Mouse (Mus musculus): Measurements from ENCODE around the gene Gemin2. TPM values are rescaled to one million over a fixed set of nuclear protein-coding genes. Genes with fewer than 3 reads are reported as not detected.

The Gemin2 gene
- total and polyA plus RNA-seq, 3 experiments: 2.9 to 5.7 (median 5.3) TPM

DNA sequence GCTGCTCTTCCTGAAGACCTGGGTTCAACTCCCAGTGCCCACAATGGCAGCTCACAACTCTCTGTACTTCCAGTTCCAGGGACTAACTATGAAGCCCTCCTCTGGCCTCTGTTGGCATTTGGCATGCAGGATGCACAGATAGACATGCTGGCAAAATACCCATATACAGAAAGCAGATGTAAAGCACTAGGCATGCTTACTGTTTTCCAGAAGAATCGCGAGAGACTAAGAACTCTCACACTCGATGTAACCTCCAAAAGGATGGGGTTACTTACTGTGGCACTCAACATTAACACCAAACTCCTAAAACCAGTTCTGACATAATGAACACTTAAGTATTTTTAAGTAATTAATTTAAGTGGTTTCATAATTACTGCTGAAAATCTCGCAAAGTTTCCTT, 47.1 kb downstream of the Gemin2 start:
- DNase-seq: no peak
- intact Hi-C loops (cut with DNase I): loop anchor here (2.0 kb wide), 1 partner anchor 48 kb away; the partner anchor contains the start of genes Gemin2 and Sec23a
- WGBS: 26% methylated on average over 4 of the region's 4 CpGs
- H3K4me1 ChIP-seq (ENCODE audit: control insufficient read depth, insufficient read depth, low read length): peaks cover 7% of the 10 kb centered on the region; the same call in 1 of the 2 replicates
- H3K79me2 ChIP-seq (replicated peaks; ENCODE audit: control insufficient read depth, insufficient read depth, low read length): peaks cover 9% of the 10 kb centered on the region
- no peaks in the 10 kb centered on the region for H3K27me3 ChIP-seq (ENCODE audit: control insufficient read depth, insufficient read depth, low read length)
- H3K27ac ChIP-seq: peak overlapping the region; percentile 93
- H3K4me3 ChIP-seq: peak overlapping the region; percentile 88
- H3K9ac ChIP-seq (ENCODE audit: low read depth, low read length): peak overlapping the region; percentile 95
- TF ChIP-seq EP300 (IDR thresholded peaks at IDR 0.05; ENCODE audit: insufficient read depth, low read depth, low read length) (no peak), POLR2A (IDR thresholded peaks at IDR 0.05; ENCODE audit: insufficient read depth, low read depth, low read length) (no peak), CTCF (IDR thresholded peaks at IDR 0.05) (no peak)
- H3K36me3 ChIP-seq (ENCODE audit: control insufficient read depth, insufficient read depth, low read length): peaks cover 5% of the 10 kb centered on the region

DNA sequence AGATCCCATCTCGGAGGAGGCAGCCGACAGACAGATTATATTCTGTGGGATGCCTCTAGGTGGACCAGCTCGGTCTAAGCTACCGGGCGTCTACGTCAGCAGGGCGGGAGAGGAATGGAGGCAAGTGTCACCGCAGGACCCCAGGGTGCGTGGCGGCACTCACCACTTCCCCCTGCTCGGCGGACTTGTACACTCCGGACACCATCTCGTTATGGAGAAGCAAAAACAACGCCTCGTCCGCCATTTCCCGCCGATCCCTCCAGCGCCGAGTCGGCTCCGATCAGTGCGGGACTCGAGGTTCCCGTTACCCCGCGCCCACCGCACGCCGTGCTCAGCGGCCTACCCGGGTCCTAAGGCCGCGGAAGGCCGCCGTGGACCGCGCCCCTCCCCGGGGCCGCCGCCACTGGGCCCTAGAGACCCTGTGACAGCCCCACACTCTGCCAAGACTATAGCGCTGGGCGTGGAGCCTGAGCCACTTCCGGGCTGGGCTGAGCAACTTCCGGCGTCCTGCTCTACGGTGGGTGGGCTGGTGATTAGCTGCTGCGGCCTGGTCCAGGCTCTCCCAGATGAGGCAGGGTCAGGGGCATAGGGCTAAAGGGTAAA, 47.9 kb downstream of the Gemin2 start, which contains the start of gene Trappc6b:
TSS of gene Trappc6b (minus strand) at position 480 of the 603 bp plus-strand sequence.
- Histone ChIP-seq H3K9ac (ENCODE audit: low read depth, low read length) (peak within 1 kb of the TSS; percentile 95), H3K27ac (peak within 1 kb of the TSS; percentile 93), H3K4me1 (ENCODE audit: control insufficient read depth, insufficient read depth, low read length) (peaks cover 7% of the 10 kb centered on the region; the same call in 1 of the 2 replicates), H3K4me3 (peak within 1 kb of the TSS; percentile 88), H3K79me2 (replicated peaks; ENCODE audit: control insufficient read depth, insufficient read depth, low read length) (peaks cover 9% of the 10 kb centered on the region), H3K27me3 (ENCODE audit: control insufficient read depth, insufficient read depth, low read length) (no peaks in the 10 kb centered on the region), H3K36me3 (ENCODE audit: control insufficient read depth, insufficient read depth, low read length) (peaks cover 5% of the 10 kb centered on the region)
- peak; percentile 85 to 87 for DNase-seq
- under 1% methylated on average over 49 of the region's 49 CpGs for WGBS
- intact Hi-C loops (cut with DNase I): loop anchor here (2.0 kb wide), 1 partner anchor 48 kb away; the partner anchor contains the start of genes Gemin2 and Sec23a
- TF ChIP-seq CTCF (IDR thresholded peaks at IDR 0.05) (peak; percentile 46), EP300 (IDR thresholded peaks at IDR 0.05; ENCODE audit: insufficient read depth, low read depth, low read length) (0 out of 2 replicates have a peak, but pooled peaks have one; percentile 13), POLR2A (IDR thresholded peaks at IDR 0.05; ENCODE audit: insufficient read depth, low read depth, low read length) (peak; percentile 81)

DNA sequence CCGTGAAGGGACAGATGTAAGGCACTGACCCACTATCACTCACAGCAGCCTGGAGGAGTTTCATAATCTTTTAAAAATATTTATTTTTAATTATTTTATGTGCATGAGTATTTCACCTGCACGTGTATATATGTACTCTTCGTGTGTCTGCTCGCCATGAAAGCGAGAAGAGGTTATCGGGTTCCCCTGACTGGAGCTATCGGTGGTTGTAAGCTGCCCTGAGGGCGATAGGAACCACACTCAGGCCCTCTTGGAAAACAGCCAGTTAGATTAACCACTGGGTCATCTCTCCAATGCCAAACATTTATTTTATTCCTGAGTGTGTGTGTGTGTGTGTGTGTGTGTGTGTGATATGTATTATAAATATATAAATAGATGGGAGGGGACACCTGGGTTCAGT, 51.6 kb downstream of the Gemin2 start:
- intact Hi-C loops (cut with DNase I): no loop called here
- Histone ChIP-seq H3K4me3 (no peak overlapping the region), H3K27ac (no peak overlapping the region), H3K4me1 (ENCODE audit: control insufficient read depth, insufficient read depth, low read length) (peaks cover 2% of the 10 kb centered on the region), H3K79me2 (replicated peaks; ENCODE audit: control insufficient read depth, insufficient read depth, low read length) (peaks cover 4% of the 10 kb centered on the region; the same call in 1 of the 2 replicates), H3K9ac (ENCODE audit: low read depth, low read length) (no peak overlapping the region), H3K36me3 (ENCODE audit: control insufficient read depth, insufficient read depth, low read length) (peaks cover 9% of the 10 kb centered on the region), H3K27me3 (ENCODE audit: control insufficient read depth, insufficient read depth, low read length) (no peaks in the 10 kb centered on the region)
- no peak for DNase-seq
- TF ChIP-seq POLR2A (IDR thresholded peaks at IDR 0.05; ENCODE audit: insufficient read depth, low read depth, low read length) (no peak), CTCF (IDR thresholded peaks at IDR 0.05) (no peak), EP300 (IDR thresholded peaks at IDR 0.05; ENCODE audit: insufficient read depth, low read depth, low read length) (no peak)
- 85% methylated on average over 8 of the region's 8 CpGs for WGBS

DNA sequence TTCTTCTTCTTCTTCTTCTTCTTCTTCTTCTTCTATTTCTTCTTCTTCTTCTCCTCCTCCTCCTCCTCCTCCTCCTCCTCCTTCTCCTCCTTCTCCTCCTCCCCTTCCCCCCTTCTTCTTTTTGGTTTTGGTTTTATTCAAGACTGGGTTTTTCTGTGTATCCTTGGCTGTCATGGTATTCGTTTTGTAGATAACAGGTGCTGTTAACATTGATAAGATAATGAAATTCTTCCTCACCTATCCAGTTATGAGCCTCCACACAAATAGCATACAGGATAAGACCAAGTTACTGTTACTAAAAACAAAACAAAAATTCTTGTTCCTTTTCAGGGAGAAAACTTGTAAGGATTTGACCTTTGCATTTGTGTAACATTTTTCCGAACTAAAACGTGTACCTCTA, 52.6 kb downstream of the Gemin2 start:
- H3K4me3 ChIP-seq: peak overlapping the region; percentile 89; the same call in 1 of the 2 replicates
- H3K27me3 ChIP-seq (ENCODE audit: control insufficient read depth, insufficient read depth, low read length): no peaks in the 10 kb centered on the region
- peaks cover 4% of the 10 kb centered on the region; the same call in 1 of the 2 replicates for H3K79me2 ChIP-seq (replicated peaks; ENCODE audit: control insufficient read depth, insufficient read depth, low read length)
- DNase-seq: no peak
- intact Hi-C loops (cut with DNase I): loop anchor here (2.0 kb wide), 1 partner anchor 65 kb away; no protein-coding TSS in a partner anchor
- TF ChIP-seq CTCF (IDR thresholded peaks at IDR 0.05): no peak
- TF ChIP-seq POLR2A (IDR thresholded peaks at IDR 0.05; ENCODE audit: insufficient read depth, low read depth, low read length): no peak
- no peak for TF ChIP-seq EP300 (IDR thresholded peaks at IDR 0.05; ENCODE audit: insufficient read depth, low read depth, low read length)
- WGBS: 44% methylated on average over 3 of the region's 3 CpGs
- no peaks in the 10 kb centered on the region; the same call in 1 of the 2 replicates for H3K4me1 ChIP-seq (ENCODE audit: control insufficient read depth, insufficient read depth, low read length)
- H3K9ac ChIP-seq (ENCODE audit: low read depth, low read length): no peak overlapping the region
- no peak overlapping the region; the same call in 1 of the 2 replicates for H3K27ac ChIP-seq
- peaks cover 9% of the 10 kb centered on the region for H3K36me3 ChIP-seq (ENCODE audit: control insufficient read depth, insufficient read depth, low read length)

DNA sequence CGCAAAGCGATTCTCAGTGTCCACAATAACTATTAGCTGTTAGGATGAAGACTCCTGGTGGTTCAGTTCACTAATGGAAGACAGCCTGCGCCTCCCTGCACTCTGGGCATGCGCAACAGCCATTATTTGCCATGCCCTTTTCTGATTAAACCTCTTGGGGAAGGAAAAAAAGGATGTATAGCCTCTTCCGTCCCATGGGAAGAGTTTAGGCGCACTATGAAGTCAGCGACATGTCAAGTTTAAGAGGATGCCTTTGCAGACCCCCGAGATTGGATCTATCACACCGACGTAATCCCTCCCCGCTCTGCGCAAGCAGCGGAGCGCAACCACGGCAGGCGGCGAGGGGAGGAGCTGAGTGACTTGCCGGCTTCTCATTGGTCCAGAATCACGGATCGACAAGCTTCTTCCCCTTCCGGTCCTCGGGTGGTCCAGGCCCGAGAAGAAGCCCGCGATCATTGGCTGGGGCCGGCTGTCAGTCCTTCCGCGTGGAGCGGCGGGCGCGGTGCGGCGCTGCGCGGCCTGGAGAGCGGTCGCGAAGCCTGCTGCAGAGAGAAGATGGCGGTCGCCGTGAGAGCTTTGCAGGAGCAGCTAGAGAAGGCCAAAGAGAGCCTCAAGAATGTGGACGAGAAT, 53.4 kb downstream of the Gemin2 start, which contains the start of gene Pnn:
TSS of gene Pnn (plus strand) at position 437 of the 630 bp plus-strand sequence.
- Histone ChIP-seq H3K27me3 (ENCODE audit: control insufficient read depth, insufficient read depth, low read length) (no peaks in the 10 kb centered on the region), H3K4me1 (ENCODE audit: control insufficient read depth, insufficient read depth, low read length) (no peaks in the 10 kb centered on the region; the same call in 1 of the 2 replicates), H3K27ac (peak within 1 kb of the TSS; percentile 92), H3K4me3 (peak within 1 kb of the TSS; percentile 89), H3K9ac (ENCODE audit: low read depth, low read length) (peak within 1 kb of the TSS; percentile 86), H3K36me3 (ENCODE audit: control insufficient read depth, insufficient read depth, low read length) (peaks cover 13% of the 10 kb centered on the region), H3K79me2 (replicated peaks; ENCODE audit: control insufficient read depth, insufficient read depth, low read length) (peaks cover 2% of the 10 kb centered on the region; the same call in 1 of the 2 replicates)
- no peak for TF ChIP-seq EP300 (IDR thresholded peaks at IDR 0.05; ENCODE audit: insufficient read depth, low read depth, low read length)
- peak; percentile 63 for TF ChIP-seq CTCF (IDR thresholded peaks at IDR 0.05)
- peak; percentile 99 for TF ChIP-seq POLR2A (IDR thresholded peaks at IDR 0.05; ENCODE audit: insufficient read depth, low read depth, low read length)
- intact Hi-C loops (cut with DNase I): loop anchor here (2.0 kb wide), 1 partner anchor 64 kb away; no protein-coding TSS in a partner anchor
- peak; percentile 96 to 98 for DNase-seq
- under 1% methylated on average over 43 of the region's 43 CpGs for WGBS
